Mouse (Mus musculus) brain, embryonic 14.5 days (tissue): ENCODE data around the gene Rpl24.
"Not testable (repeated sequence)": the region's sequence is repeated elsewhere in the genome, so short reads cannot be mapped to it uniquely, and the experiment has no call there.

Experiments used
- CTCF ChIP-seq: fragments of 200-500 bp; IDR thresholded peaks from 2 replicates; pipeline ENCODE4 v1.5.1; 2012; ENCODE audit warnings: inconsistent platforms, mild to moderate bottlenecking, moderate library complexity, borderline replicate concordance; ENCODE audit not compliant: insufficient read depth, insufficient read length; ENCODE audit errors: extremely low read depth
- POLR2A ChIP-seq: fragments of 200-500 bp; IDR thresholded peaks from 2 replicates; pipeline ENCODE4 v1.6.1; 2012; ENCODE audit warnings: mild to moderate bottlenecking, inconsistent platforms, borderline replicate concordance; ENCODE audit not compliant: poor library complexity, insufficient read depth, insufficient read length, severe bottlenecking; ENCODE audit errors: extremely low read depth

GRCm38 (mm10) chr16:55963068-55963467 is 3.0 kb upstream of the Rpl24 start:
- not testable (repeated sequence) for TF ChIP-seq POLR2A, CTCF
